Mouse (Mus musculus): ENCODE measurements at regions not wholly inside any gene's neighbourhood (a gene's known extent, or its start where the extent isn't known, plus 50 kb on each side); places are given as distances from the start of the nearest gene placed in this dataset.

DNA sequence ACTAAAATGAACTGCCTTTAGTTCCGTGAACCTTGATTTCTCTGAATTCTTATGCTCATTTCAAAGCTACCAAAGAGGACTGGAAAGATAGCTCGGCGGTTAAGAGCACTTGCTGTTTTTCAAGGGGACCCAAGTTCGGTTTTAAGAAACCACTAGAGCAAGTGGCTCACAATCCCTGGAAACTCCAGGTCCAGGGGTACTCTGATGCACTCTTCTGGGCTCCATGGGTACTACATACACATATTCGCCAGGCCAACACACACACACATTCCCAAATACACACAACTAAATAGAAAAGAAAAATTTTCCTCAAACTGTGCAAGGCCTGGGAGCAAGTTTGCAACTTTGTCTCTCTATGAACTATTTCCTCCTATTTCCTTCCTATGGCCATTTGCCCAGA is 498.9 kb upstream of the Castor2 start:
- H3K9me3 ChIP-seq (replicated peaks): no peaks in the 10 kb centered on the region
- no peak overlapping the region for H3K4me3 ChIP-seq (replicated peaks)
- H3K36me3 ChIP-seq: no peaks in the 10 kb centered on the region
- no peaks in the 10 kb centered on the region for H3K4me1 ChIP-seq
- WGBS: 59% methylated on average over 5 of the region's 5 CpGs
- no peak overlapping the region for H3K9ac ChIP-seq (replicated peaks)
- H3K27ac ChIP-seq (replicated peaks): no peak overlapping the region
- no peak overlapping the region for H3K4me2 ChIP-seq
- no peaks in the 10 kb centered on the region for H3K27me3 ChIP-seq (replicated peaks)
- no peak for ATAC-seq (ENCODE audit: low FRiP score)

- 44% methylated on average over 3 of the region's 3 CpGs for WGBS
Measured at GRCm38 (mm10) chr5:133598105-133598504, 501.4 kb upstream of the Castor2 start.

DNA sequence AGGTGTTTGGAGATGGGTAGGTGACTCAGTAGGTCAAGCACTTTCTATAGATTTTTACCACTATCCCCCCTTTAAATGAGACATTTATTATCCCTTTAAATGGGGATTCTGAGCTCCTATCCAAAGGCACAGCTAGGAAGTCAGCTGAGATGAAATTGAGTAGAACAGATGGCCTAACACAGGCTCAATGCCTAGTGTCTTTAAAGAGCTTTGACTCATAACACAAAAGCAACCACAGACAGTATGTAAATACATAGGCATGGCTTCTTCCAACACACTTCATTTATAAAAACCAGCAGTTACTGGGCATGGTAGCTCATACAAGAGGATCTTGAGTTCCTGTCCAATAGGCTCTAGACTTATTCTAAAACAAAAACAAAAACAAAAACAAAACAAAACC is 513.0 kb upstream of the Castor2 start:
- Histone ChIP-seq H3K9me3 (replicated peaks) (no peaks in the 10 kb centered on the region), H3K9ac (replicated peaks) (no peak overlapping the region), H3K27ac (replicated peaks) (no peak overlapping the region), H3K27me3 (replicated peaks) (no peaks in the 10 kb centered on the region), H3K4me2 (no peak overlapping the region), H3K4me3 (replicated peaks) (no peak overlapping the region), H3K36me3 (no peaks in the 10 kb centered on the region), H3K4me1 (no peaks in the 10 kb centered on the region)
- no peak for ATAC-seq (ENCODE audit: low FRiP score)

More at GRCm38 (mm10) chr5:133598105-133598504, 501.4 kb upstream of the Castor2 start:
- no peaks in the 10 kb centered on the region for H3K36me3 ChIP-seq
- H3K27ac ChIP-seq (replicated peaks): no peak overlapping the region
- ATAC-seq (ENCODE audit: low FRiP score): no peak
- H3K9ac ChIP-seq (replicated peaks): no peak overlapping the region
- no peaks in the 10 kb centered on the region for H3K9me3 ChIP-seq (replicated peaks)
- H3K4me3 ChIP-seq (replicated peaks): no peak overlapping the region
- H3K4me1 ChIP-seq: no peaks in the 10 kb centered on the region
- H3K4me2 ChIP-seq: no peak overlapping the region
- no peaks in the 10 kb centered on the region for H3K27me3 ChIP-seq (replicated peaks)

- 0 out of 2 replicates have a peak, but pooled peaks cover under 1% of the 10 kb centered on the region for H3K4me1 ChIP-seq
- no peak for ATAC-seq (ENCODE audit: low FRiP score)
Measured at GRCm38 (mm10) chr5:133585181-133585580, 514.3 kb upstream of the Castor2 start.

GRCm38 (mm10) chr5:133576595-133576994 is 522.9 kb upstream of the Castor2 start:
- Histone ChIP-seq H3K9me3 (replicated peaks) (no peaks in the 10 kb centered on the region), H3K4me2 (no peak overlapping the region), H3K9ac (replicated peaks) (no peak overlapping the region), H3K27me3 (replicated peaks) (no peaks in the 10 kb centered on the region; the same call in 1 of the 2 replicates), H3K4me1 (peaks cover 9% of the 10 kb centered on the region), H3K27ac (replicated peaks) (no peak overlapping the region), H3K36me3 (no peaks in the 10 kb centered on the region), H3K4me3 (replicated peaks) (no peak overlapping the region)
- WGBS: 67% methylated on average over 6 of the region's 6 CpGs
- no peak for ATAC-seq (ENCODE audit: low FRiP score)

More at GRCm38 (mm10) chr5:133585181-133585580, 514.3 kb upstream of the Castor2 start:
- Histone ChIP-seq H3K27me3 (replicated peaks) (no peaks in the 10 kb centered on the region), H3K4me2 (no peak overlapping the region), H3K4me3 (replicated peaks) (no peak overlapping the region), H3K27ac (replicated peaks) (no peak overlapping the region), H3K9ac (replicated peaks) (no peak overlapping the region), H3K9me3 (replicated peaks) (no peaks in the 10 kb centered on the region), H3K36me3 (no peaks in the 10 kb centered on the region)
- WGBS: 32% methylated on average over 3 of the region's 3 CpGs

DNA sequence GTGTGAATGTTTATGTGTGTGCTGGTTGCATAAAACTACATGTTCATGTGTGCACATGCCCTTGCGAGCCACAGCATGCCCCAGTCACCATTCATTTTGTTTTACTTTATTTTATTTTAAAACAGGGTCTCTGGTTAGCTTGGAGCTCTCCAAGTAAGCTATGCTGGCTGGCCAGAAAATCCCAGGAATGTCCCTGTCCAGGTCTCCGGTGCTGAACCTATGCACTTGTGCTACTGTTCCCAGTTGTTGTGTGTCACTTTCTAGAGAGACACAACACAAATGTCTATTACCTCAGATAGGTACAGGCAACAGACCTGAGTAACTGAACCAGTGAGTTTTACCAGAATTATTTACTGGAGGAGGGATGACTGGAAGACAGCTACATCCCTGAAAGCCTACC is 530.4 kb upstream of the Castor2 start:
- no peak for ATAC-seq (ENCODE audit: low FRiP score)
- Histone ChIP-seq H3K9ac (replicated peaks) (no peak overlapping the region), H3K27ac (replicated peaks) (no peak overlapping the region), H3K4me2 (no peak overlapping the region), H3K9me3 (replicated peaks) (no peaks in the 10 kb centered on the region), H3K27me3 (replicated peaks) (no peaks in the 10 kb centered on the region), H3K4me1 (peaks cover 17% of the 10 kb centered on the region), H3K36me3 (no peaks in the 10 kb centered on the region), H3K4me3 (replicated peaks) (no peak overlapping the region)
- 92% methylated on average over 2 of the region's 2 CpGs for WGBS

DNA sequence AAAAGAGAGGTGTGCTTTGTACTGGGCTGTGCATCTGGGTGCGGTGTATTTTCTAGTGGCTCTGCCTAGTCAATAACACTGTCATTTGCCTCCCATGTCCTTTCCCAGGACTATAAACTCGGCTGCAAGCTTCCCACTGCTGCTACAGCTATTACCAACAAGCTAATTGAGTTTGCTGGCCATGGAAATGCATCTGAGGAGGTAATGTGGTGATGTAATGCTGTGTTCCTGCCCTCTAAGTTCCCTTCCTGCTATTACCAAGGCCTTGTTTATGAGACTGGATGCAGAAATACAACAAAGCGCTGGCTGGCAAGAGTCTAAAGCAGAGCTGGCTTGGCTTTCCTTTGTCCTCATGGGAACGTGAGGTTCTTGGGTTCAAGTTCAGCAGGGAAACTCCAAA is 533.0 kb upstream of the Castor2 start:
- no peaks in the 10 kb centered on the region for H3K9me3 ChIP-seq (replicated peaks)
- no peaks in the 10 kb centered on the region for H3K27me3 ChIP-seq (replicated peaks)
- H3K4me3 ChIP-seq (replicated peaks): no peak overlapping the region
- ATAC-seq (ENCODE audit: low FRiP score): no peak
- no peak overlapping the region for H3K27ac ChIP-seq (replicated peaks)
- H3K4me1 ChIP-seq: peaks cover 17% of the 10 kb centered on the region
- no peak overlapping the region for H3K9ac ChIP-seq (replicated peaks)
- no peaks in the 10 kb centered on the region for H3K36me3 ChIP-seq
- WGBS: 66% methylated on average over 4 of the region's 4 CpGs
- no peak overlapping the region for H3K4me2 ChIP-seq

- no peak for ATAC-seq (ENCODE audit: low FRiP score)
- Histone ChIP-seq H3K36me3 (no peaks in the 10 kb centered on the region), H3K27ac (replicated peaks) (no peak overlapping the region), H3K9ac (replicated peaks) (no peak overlapping the region), H3K27me3 (replicated peaks) (no peaks in the 10 kb centered on the region), H3K4me3 (replicated peaks) (no peak overlapping the region), H3K9me3 (replicated peaks) (no peaks in the 10 kb centered on the region), H3K4me2 (no peak overlapping the region), H3K4me1 (no peaks in the 10 kb centered on the region)
- WGBS: 88% methylated on average over 7 of the region's 7 CpGs
Measured at GRCm38 (mm10) chr5:133550657-133551056, 548.9 kb upstream of the Castor2 start.

- Histone ChIP-seq H3K4me3 (replicated peaks) (no peak overlapping the region), H3K36me3 (no peaks in the 10 kb centered on the region), H3K4me2 (no peak overlapping the region), H3K9ac (replicated peaks) (no peak overlapping the region), H3K4me1 (no peaks in the 10 kb centered on the region), H3K27ac (replicated peaks) (no peak overlapping the region), H3K27me3 (replicated peaks) (no peaks in the 10 kb centered on the region), H3K9me3 (replicated peaks) (peaks cover 4% of the 10 kb centered on the region; the same call in 1 of the 2 replicates)
- no peak for ATAC-seq (ENCODE audit: low FRiP score)
Measured at GRCm38 (mm10) chr5:133542217-133542616, 557.3 kb upstream of the Castor2 start.

- no peak for ATAC-seq (ENCODE audit: low FRiP score)
- Histone ChIP-seq H3K9ac (replicated peaks) (no peak overlapping the region), H3K36me3 (no peaks in the 10 kb centered on the region), H3K9me3 (replicated peaks) (no peaks in the 10 kb centered on the region), H3K27ac (replicated peaks) (no peak overlapping the region), H3K4me2 (no peak overlapping the region), H3K4me1 (no peaks in the 10 kb centered on the region), H3K27me3 (replicated peaks) (no peaks in the 10 kb centered on the region; the same call in 1 of the 2 replicates), H3K4me3 (replicated peaks) (no peak overlapping the region)
Measured at GRCm38 (mm10) chr5:133532678-133533077, 566.8 kb upstream of the Castor2 start.

DNA sequence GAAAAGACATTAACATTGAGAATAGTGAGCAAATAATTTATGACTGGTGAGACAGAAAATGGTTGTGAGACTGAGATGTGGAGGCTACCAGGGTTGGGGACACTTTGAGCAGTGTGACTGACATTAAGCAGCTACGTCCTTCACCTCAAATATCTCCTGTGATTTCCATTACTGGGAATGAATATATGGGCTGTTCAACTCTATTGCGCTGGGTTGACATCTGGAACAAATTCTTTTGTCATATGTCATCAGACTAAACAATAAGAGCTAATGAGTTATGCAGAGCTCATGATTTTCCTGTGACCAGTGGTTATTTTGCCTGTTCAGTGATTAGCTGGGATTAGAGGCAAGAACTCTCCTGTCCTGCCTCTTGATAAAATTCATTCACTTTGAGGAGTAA is 593.9 kb upstream of the Castor2 start:
- no peaks in the 10 kb centered on the region for H3K36me3 ChIP-seq
- H3K27ac ChIP-seq (replicated peaks): no peak overlapping the region
- H3K9ac ChIP-seq (replicated peaks): no peak overlapping the region
- H3K4me1 ChIP-seq: no peaks in the 10 kb centered on the region
- H3K4me3 ChIP-seq (replicated peaks): no peak overlapping the region
- H3K9me3 ChIP-seq (replicated peaks): no peaks in the 10 kb centered on the region
- no peaks in the 10 kb centered on the region for H3K27me3 ChIP-seq (replicated peaks)
- WGBS: 68% methylated on average over 2 of the region's 2 CpGs
- ATAC-seq (ENCODE audit: low FRiP score): no peak
- H3K4me2 ChIP-seq: no peak overlapping the region

- H3K4me2 ChIP-seq: no peak overlapping the region
- H3K36me3 ChIP-seq: no peaks in the 10 kb centered on the region
- H3K27me3 ChIP-seq (replicated peaks): no peaks in the 10 kb centered on the region
- no peaks in the 10 kb centered on the region for H3K9me3 ChIP-seq (replicated peaks)
- H3K4me3 ChIP-seq (replicated peaks): no peak overlapping the region
- WGBS: 36% methylated on average over 5 of the region's 5 CpGs
- ATAC-seq (ENCODE audit: low FRiP score): no peak
- H3K4me1 ChIP-seq: peaks cover 10% of the 10 kb centered on the region
- no peak overlapping the region for H3K9ac ChIP-seq (replicated peaks)
- H3K27ac ChIP-seq (replicated peaks): no peak overlapping the region
Measured at GRCm38 (mm10) chr5:133487806-133488290, 611.7 kb upstream of the Castor2 start.

Data from neural tube, embryonic 15.5 days (tissue).